Mouse (Mus musculus) ES-E14 (cell line): ENCODE measurements around the gene Rps6kl1. TPM values are rescaled to one million over a fixed set of nuclear protein-coding genes. Genes with fewer than 3 reads are reported as not detected.

Source experiments
- DNase-seq: peaks from one replicate; pipeline ENCODE4 v3.0.0-alpha.2; 2013; ENCODE audit warnings: low read depth, low spot score
- H3K27ac ChIP-seq: 2 replicates; pipeline ENCODE4 v1.5.1; 2012; ENCODE audit warnings: low read depth, mild to moderate bottlenecking, low read length, moderate library complexity, mixed read lengths; ENCODE audit not compliant: poor library complexity, insufficient read depth, severe bottlenecking
- H3K36me3 ChIP-seq: 2 replicates; pipeline ENCODE4 v1.6.1; 2012; ENCODE audit warnings: mild to moderate bottlenecking, low read length, moderate library complexity, mixed read lengths; ENCODE audit not compliant: control insufficient read depth, poor library complexity, insufficient read depth, severe bottlenecking
- H3K4me1 ChIP-seq, 2 experiments: fragments of 150-350 bp in 1 of 2; sonication (generic) in 1 of 2; 2 replicates each; pipeline ENCODE4 v1.6.1; 2012; ENCODE audit warnings: low read length in 2 of 2, mild to moderate bottlenecking in 1 of 2, mixed read lengths in 1 of 2; ENCODE audit not compliant: control insufficient read depth in 2 of 2, insufficient read depth in 2 of 2, poor library complexity in 1 of 2
- H3K4me3 ChIP-seq, 2 experiments: fragments of 150-350 bp in 1 of 2; sonication (generic) in 1 of 2; 2 replicates each; pipeline ENCODE4 v1.5.1; 2012; ENCODE audit warnings: low read length in 2 of 2, low read depth in 1 of 2, mild to moderate bottlenecking in 1 of 2, mixed read lengths in 1 of 2; ENCODE audit not compliant: insufficient read depth in 1 of 2, poor library complexity in 1 of 2, severe bottlenecking in 1 of 2
- H3K9ac ChIP-seq: 2 replicates; pipeline ENCODE4 v1.6.1; 2012; ENCODE audit warnings: low read depth, mild to moderate bottlenecking, low read length, mixed read lengths; ENCODE audit not compliant: poor library complexity, insufficient read depth, severe bottlenecking
- H3K9me3 ChIP-seq: fragments of 150-350 bp; sonication (generic); 2 replicates; pipeline ENCODE4 v1.6.1; 2012; ENCODE audit warnings: low read depth, mild to moderate bottlenecking, low read length; ENCODE audit not compliant: control insufficient read depth, insufficient read depth
- CHD2 ChIP-seq: IDR thresholded peaks from 2 replicates; pipeline ENCODE4 v1.6.1; 2014; ENCODE audit warnings: mild to moderate bottlenecking, low read depth, low read length, inconsistent platforms
- HCFC1 ChIP-seq: IDR thresholded peaks from 2 replicates; pipeline ENCODE4 v1.6.1; 2012; ENCODE audit warnings: low read length, inconsistent platforms, borderline replicate concordance; ENCODE audit not compliant: insufficient read depth
- MAFK ChIP-seq: IDR thresholded peaks from 2 replicates; pipeline ENCODE4 v1.6.1; 2014; ENCODE audit warnings: mild to moderate bottlenecking, low read depth, low read length, inconsistent platforms; ENCODE audit not compliant: insufficient read depth
- ZC3H11A ChIP-seq: IDR thresholded peaks from 2 replicates; pipeline ENCODE4 v1.6.1; 2012; ENCODE audit warnings: low read depth, mild to moderate bottlenecking, inconsistent platforms, low read length, borderline replicate concordance
- ZNF384 ChIP-seq: IDR thresholded peaks from 2 replicates; pipeline ENCODE4 v1.6.1; 2012; ENCODE audit warnings: low read depth, low read length, inconsistent platforms
- in situ Hi-C, 2 experiments: fragments of 600-800 bp; cut with MboI; formaldehyde crosslinking; loops; one replicate each; pipeline ENCODE4 v1.15.1; 2025; ENCODE audit warnings: low sequenced_read_pairs in 2 of 2, inconsistent platforms in 1 of 2; ENCODE audit not compliant: unreplicated experiment in 2 of 2
- total RNA-seq: library from RNA; depleted of rRNA; stranded (reverse); fragments of 300-350 nt; gene quantifications from 2 replicates; pipeline ENCODE4 v1.2.3, GENCODE M21; 2012; rRNA removed

Gene Rps6kl1
- 4.0 and 7.8 TPM in 2 replicates for total RNA-seq

DNA sequence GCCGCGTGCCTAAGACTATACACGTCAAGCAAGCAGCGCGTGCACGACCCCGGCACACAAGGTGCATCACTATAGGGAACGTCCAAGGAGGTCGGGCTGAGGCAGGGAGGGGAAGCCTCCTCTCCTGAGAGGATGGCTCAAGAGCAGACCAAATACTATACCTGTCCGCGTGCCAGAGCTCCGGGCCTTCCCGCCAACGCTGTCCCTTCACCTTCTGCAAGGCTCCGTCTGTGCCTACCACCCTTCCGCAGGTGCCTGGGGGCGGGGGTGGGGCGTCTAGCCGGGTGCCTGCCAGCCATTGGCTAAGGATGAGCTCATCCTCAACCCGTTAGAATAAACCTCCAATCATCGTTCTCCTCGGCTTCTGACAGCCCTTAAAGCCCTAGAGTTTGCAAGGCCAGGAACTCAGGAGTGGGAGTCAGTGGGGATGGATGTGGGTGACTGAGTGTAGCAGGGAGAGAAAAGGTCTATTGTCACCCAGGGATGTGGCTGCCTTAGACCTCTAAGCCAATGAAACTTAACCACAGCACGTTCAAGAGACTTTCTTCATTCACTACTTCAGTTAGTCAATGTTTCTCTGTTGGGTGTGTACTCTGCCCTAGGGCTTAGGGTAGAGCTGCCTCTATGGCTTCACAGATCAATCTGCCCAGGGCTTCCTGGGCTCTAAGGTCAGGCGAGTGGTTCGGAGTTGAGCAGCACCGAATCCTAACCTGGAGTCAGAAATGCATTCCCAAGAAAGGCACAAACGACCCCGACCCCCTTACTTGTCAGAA is at the start of gene Rps6kl1:
TSS of gene Rps6kl1 (minus strand) at position 263 of the 773 bp plus-strand sequence.
- H3K27ac ChIP-seq = no peak within 1 kb of the TSS
- peak within 1 kb of the TSS; percentile 64 for H3K4me3 ChIP-seq
- no peaks in the 10 kb centered on the region for H3K9me3 ChIP-seq
- 0 out of 4 replicates have a peak, but pooled peaks cover 0 to 3% of the 10 kb centered on the region in 2 experiments for H3K4me1 ChIP-seq
- no peaks in the 10 kb centered on the region for H3K36me3 ChIP-seq
- in situ Hi-C loops = no loop called here
- peak; percentile 80 for DNase-seq
- TF ChIP-seq HCFC1 (no peak), MAFK (no peak), CHD2 (no peak)
- H3K9ac ChIP-seq = peak within 1 kb of the TSS; percentile 6

DNA sequence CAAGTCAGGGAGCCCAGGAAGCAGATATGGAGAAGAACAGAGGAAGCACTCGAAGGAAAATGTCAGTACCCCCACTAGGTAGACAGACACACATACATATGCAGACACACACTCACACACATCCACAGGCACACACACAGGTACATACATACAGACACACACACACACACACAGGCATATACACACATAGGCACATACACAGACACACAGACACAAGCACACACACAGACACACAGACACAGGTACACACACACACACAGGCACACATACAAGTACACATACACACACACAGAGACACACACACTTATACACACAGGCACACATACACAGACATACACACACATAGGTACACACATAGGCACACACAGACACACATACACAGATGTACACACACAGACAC is 48.9 kb upstream of the Rps6kl1 start:
- Histone ChIP-seq H3K27ac (no peak overlapping the region), H3K4me3 (no peak overlapping the region), H3K9me3 (no peaks in the 10 kb centered on the region), H3K9ac (no peak overlapping the region), H3K36me3 (no peaks in the 10 kb centered on the region), H3K4me1 (peaks cover 0 to 7% of the 10 kb centered on the region in 2 experiments; a peak in 1 of 4 replicates)
- no peak for DNase-seq
- in situ Hi-C loops = no loop called here
- TF ChIP-seq ZC3H11A = no peak
- TF ChIP-seq MAFK = no peak
- TF ChIP-seq HCFC1 = no peak
- TF ChIP-seq CHD2 = no peak
- no peak for TF ChIP-seq ZNF384

DNA sequence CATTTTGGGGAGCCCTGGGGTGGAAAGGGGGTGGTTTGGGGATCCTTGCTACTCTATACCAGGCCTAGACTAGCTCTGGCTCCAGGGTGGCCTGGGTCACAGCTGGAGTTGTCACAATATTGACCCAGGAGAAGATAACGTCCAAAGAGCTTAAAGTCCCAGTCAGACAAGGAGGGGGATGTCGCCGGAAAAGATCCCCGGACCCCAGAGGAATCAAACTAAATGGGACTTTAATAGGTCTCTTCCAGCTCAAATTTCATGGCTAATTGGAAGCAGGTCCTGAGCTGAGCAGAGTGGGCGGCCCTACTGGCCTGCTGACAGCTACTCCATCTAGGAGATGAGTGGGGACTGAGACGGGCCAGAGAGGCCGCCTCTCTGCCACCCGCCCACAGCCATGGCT is 46.9 kb upstream of the Rps6kl1 start:
- no peak for DNase-seq
- in situ Hi-C loops = no loop called here

DNA sequence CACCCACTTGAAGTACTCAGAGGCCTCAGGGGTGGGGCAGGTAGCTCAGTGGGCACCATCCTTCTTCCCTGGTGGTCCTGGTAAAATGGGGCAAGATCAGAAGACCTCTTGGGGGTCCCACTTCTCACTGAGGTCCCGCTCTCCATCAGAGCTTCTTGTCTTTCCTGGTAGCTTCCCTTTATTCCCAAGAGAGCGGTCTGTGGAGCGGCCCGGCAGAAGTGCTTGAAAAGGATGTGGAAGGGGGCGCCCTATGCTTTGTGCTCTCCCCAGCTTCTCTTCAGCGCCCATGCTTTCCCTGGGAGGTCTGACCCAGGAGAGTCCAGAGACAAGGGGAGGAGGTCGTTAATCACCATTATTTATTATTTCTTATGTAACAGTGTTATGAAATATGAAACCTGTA is 46.3 kb upstream of the Rps6kl1 start:
- Histone ChIP-seq H3K9ac (no peak overlapping the region), H3K4me1 (peaks cover 3 to 12% of the 10 kb centered on the region in 2 experiments; a peak in 1 of 4 replicates), H3K27ac (no peak overlapping the region), H3K9me3 (no peaks in the 10 kb centered on the region), H3K36me3 (no peaks in the 10 kb centered on the region), H3K4me3 (no peak overlapping the region)
- DNase-seq = no peak
- in situ Hi-C loops = no loop called here
- TF ChIP-seq ZNF384 = no peak
- TF ChIP-seq MAFK = no peak
- TF ChIP-seq HCFC1 = no peak
- TF ChIP-seq ZC3H11A = no peak
- no peak for TF ChIP-seq CHD2

More for the DNA sequence above, 46.9 kb upstream of the Rps6kl1 start:
- no peak overlapping the region for H3K27ac ChIP-seq
- peaks cover 0 to 7% of the 10 kb centered on the region in 2 experiments; a peak in 1 of 4 replicates for H3K4me1 ChIP-seq
- TF ChIP-seq ZC3H11A (no peak), MAFK (no peak), CHD2 (no peak), ZNF384 (no peak), HCFC1 (no peak)
- no peak overlapping the region for H3K9ac ChIP-seq
- no peaks in the 10 kb centered on the region for H3K36me3 ChIP-seq
- H3K4me3 ChIP-seq = no peak overlapping the region
- no peaks in the 10 kb centered on the region for H3K9me3 ChIP-seq
